Mouse (Mus musculus) gastrocnemius, postnatal 14 days (tissue): Measurements from ENCODE around the gene Sh3bgrl2. TPM values are rescaled to one million over a fixed set of nuclear protein-coding genes. Genes with fewer than 3 reads are reported as not detected.

ENCODE experiments used
- DNase-seq: peaks from one replicate; pipeline ENCODE4 v3.0.0; 2021; ENCODE audit warnings: mixed read lengths
- intact Hi-C: fragments of 180-260 bp; cut with DNase I; formaldehyde crosslinking; loops from one replicate; pipeline ENCODE4 v1.15.1; 2025; ENCODE audit warnings: low total_unique reads
- total RNA-seq, 2 experiments: library from RNA; stranded (reverse); gene quantifications; 2 replicates each; pipeline ENCODE4 v1.2.3; 2021

Gene Sh3bgrl2
- total RNA-seq, 2 experiments from 2014 or later, result 1.4 TPM

DNA sequence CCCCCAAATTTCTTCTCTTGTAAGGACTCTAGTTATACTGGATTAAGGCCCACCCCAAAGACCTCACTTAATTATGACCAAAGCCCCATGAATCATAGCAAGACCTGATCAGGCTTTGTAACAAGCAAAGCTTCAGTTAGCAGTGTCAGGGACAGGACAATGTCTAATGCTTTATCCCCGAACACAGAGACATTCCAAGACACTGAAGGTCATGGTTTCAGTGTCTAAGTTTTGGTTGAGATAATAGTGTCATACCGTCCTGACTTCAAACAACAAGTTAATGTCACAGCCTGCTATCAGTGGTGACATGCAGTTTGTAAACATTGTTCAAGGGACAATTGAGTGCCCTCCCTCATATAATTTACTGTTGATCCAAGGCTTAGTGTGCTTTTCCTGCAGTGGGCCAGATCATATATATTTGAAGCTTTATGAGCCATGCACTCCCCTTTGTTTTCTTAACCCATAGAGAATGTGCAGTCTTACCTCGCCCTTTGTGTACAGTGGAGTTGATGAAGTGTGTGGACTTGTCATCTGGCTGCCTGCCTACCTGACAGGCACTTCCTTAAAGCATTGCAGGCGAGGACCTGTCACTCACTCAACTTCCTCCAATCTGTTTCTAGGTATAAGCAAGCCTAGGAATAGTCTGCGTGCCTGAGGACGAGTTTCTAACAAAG lies 67.9 kb downstream of the Sh3bgrl2 start:
- intact Hi-C loops, result no loop called here
- DNase-seq, result no peak

DNA sequence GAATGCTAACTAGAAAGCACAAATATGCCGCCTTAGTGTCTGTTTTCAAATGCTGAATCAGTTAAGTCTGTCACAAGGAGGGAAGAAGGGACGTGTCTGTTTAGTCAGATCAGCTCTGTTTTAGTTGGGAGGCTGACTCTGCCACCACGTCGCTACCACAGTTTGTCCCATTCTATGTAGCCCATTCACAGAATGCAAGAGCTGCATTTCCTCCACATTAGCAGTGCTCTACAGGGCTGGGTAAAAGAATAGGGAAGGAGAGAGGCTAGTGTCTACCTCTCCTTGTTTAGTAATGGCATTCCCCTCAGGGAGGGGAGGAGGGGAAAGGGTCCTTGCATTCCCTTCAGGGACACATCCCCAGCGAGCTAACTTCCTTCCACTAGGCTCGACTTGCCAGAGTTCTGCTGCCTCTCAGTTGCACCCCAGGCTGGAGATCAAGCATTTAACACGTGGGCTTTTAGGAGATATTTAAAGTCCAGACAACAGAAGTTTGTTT lies 68.5 kb downstream of the Sh3bgrl2 start:
- no peak for DNase-seq
- intact Hi-C loops, result no loop called here

DNA sequence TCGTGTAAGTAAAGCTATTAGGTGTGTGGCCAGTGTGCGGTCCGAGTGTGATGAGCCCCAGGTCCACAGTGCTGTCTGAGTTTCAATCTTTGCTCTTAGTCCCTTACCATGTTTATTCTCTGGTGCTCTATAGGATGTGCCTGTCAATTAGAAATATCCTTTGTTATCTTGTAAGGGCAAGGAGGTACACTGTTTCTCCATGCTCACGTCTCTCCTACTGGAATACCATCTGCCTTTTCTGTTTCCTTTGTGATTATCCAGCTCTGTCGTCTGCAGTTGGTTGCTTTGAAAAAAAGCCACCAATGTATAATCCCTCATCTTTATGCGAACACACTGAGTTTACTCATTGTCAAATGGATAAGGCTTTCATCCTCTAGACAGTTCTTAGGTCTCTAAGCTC lies 75.3 kb downstream of the Sh3bgrl2 start:
- DNase-seq, result no peak
- intact Hi-C loops, result no loop called here

DNA sequence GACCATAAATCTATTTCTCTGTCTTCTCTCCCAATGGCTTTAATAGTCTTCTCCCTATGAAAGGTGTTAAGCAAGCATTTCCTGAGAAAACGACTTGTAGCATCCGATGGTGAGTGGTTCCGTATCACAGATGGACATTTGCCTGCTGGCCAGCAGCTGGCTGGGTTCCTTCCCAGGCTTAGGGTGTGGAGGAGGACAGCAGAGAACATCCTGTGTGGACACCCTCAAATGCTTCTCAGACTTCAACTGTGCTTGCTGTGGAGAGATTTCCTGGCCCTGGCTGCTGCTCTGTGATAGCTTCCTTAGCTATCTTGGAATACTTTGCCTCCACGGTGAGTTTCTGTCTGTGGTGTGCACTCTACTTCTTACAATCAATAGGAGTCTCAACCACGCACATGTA lies 76.1 kb downstream of the Sh3bgrl2 start:
- intact Hi-C loops, result no loop called here
- no peak for DNase-seq

DNA sequence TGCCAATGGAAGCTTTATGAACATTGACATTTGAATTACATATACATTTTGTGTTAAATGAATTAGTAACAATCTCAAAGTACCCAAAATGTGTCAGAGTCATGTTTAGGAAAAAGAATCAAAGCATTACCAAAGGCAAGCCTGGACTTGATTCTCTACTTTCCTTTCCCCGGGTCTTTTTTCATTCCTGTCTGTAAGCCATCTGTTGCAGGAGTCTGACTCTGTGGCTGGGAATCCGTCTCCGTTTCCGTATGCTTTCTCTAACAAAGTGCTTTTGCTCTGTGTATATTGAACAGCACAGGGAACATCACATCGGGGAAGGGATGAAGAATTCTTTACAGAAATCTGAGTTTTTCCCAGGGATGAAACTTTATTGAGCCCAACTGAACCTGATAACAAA lies 77.0 kb downstream of the Sh3bgrl2 start:
- no peak for DNase-seq
- intact Hi-C loops, result no loop called here

DNA sequence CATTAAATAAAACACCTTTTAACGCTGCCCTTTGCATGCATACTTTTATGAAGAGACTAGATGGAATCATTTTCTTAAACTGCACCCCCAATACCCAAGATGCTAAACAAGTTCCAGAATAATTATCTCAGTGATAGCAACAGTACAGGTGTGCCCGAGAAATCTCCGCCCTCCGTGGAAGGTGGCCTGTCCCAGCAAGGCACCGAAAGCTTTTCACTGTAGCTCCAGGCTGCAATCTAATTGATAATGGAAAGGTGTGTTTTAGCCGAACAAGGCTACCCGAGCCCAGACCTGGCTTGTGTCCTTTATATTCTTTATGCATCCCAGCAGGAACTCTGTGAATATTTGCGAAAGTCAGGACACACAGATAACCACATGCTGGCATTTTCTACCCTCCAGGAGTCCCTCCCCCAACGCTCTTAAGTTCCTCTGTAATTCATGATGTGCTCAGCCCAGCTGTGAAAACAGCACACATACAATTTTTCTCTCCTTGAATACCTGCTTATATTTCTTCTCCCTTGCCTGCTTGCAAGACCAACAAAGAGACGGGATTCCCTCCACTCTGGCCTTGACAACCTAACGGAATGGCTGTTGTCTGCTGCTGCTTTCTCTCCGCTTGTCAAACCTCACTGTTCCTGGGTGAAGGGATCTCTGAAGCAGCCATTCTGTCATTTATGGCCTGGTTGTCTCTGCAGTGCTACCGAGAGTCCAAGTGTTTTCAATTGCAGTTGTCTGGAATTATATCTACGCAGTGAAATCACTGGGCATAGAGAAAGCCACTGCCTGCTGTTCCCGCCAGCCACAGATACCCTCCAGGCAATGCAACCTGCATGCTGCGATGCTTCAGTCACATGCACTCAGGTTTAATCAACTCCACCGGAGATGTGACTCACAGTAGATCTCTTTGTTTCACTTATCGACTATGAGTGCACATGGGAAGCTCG lies 80.8 kb downstream of the Sh3bgrl2 start:
- intact Hi-C loops, result no loop called here
- DNase-seq, result no peak

DNA sequence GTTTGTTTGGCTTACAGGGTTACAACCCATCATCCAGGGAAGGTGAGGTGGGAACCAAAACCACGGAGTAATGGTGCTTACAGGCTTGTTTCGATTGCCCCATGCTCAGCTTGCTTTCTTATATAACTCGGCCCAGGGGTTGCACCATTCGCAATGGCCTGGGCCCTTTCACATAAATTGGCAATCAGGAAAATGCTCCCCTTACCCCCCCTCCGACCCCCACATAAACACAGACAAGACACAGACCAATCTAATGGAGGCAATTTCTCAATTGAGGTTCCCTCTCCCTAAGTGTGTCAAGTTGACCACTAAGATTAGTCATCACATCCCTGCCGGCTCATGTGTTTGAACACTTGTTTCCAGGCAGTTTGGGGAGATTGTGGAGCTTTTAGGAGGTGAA lies 82.2 kb downstream of the Sh3bgrl2 start:
- DNase-seq, result no peak
- intact Hi-C loops, result no loop called here

DNA sequence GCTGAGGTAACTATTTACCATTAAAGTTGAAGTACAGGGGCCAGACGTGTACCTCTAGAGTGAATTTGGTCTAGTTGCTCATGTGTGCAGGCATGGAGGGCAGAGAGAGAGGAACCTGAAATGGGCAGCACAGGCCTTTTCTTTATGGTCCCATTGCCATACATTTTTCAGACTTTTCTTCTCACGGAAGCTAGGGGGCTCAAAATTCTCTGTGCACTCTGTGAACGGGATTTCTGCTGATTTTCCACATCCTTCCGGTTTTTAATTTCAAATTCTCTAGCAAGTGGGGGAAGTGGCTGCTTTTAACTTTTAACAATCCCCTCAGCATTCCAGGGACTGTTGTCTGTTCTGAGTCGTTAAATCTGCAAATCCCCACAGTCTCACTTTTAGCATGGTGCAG lies 83.8 kb downstream of the Sh3bgrl2 start:
- intact Hi-C loops, result no loop called here
- DNase-seq, result no peak

DNA sequence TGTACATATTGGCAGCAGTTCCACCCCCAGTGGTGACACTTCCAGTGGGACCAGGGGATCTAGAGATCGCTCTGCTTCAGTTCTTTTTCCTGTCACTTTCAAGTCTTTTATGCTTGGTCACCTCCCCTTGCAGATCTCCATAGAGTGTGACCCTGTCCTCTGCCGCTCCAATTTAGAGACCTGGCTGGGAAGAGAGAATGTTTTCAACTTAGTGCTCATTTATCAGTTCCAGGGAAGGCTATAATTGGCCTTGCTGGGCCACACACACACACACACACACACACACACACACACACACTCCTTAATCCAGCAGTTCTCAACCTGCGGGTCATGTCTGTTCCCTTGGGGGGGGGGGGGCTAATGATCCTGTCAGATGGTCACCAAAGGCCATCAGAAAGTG lies 86.6 kb downstream of the Sh3bgrl2 start:
- no peak for DNase-seq
- intact Hi-C loops, result no loop called here

DNA sequence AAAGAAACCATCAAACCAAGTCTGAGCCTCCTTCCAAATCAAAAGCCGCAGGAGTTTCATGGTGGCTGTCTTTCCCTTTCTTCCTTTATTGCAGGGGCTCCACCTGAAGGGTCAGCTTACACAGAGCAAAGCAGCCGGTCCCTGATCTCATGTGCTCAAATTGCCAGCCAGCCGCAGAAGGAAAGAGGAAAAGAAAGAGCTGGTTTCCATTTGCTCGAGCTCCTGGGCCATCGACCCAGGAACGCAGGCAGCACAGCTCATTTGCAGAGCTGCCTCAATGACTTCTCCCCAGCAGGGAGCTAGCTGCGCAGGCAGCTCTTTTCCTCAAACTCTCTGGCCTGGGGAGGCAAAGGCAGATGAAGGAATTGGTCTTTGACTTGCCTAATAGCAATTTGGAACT lies 87.9 kb downstream of the Sh3bgrl2 start:
- intact Hi-C loops, result no loop called here
- DNase-seq, result no peak

DNA sequence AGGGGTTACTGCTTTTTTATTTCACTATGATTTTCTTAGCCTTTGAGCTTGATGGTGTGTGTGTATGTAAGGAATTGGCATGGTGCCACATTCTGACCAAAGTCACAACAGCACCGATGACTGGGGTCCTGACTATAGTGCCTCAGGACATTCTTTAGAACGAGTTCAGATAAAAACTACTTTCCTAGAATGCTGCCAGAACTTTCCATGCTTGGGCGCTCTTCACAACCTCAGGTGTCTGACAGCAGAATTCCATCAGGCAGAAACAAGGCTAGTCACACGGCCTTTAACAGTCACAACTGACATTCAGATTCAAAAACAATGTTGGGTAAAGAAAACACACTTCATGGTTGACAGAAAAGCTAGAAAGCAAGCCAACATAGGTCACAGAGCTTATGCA lies 95.0 kb downstream of the Sh3bgrl2 start:
- intact Hi-C loops, result no loop called here
- no peak for DNase-seq

DNA sequence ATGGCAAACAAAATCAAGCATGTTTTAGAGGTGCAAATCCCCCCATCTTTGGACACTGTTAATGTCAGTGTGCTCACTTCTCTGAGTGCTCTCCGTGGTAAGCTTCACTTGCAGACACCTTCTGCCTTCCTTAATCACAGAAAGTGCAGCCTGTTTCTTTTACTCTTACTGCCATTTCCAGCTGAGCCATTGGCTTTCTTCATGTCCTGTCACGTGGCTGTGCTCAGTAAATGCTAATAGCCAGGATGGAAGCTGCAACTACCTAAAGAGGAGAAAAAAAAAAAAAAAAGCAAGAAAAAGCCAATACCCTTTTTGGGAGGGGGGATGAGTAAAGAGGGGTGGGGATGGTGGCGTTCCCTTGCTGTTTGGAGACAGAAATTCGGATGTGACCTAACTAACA lies 95.7 kb downstream of the Sh3bgrl2 start:
- DNase-seq, result no peak
- intact Hi-C loops, result no loop called here

DNA sequence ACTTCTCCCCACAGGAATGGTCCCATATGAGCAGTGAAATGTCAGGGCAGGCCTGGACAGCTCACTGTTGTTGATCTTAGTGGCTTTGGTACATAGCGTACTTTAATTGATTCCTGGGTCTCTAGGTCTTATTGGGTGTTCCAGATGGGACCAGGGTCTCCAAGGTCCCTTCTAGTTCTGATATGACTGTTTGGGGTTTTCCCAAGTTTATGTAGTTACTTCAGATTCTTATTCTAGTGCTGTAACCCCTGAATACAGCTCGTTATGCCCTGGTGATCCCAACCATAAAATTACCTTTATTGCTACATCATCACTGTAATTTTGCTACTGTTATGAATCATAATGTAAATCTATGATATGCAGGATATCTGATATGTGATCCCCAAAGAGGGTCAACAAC lies 98.1 kb downstream of the Sh3bgrl2 start:
- no peak for DNase-seq
- intact Hi-C loops, result no loop called here

DNA sequence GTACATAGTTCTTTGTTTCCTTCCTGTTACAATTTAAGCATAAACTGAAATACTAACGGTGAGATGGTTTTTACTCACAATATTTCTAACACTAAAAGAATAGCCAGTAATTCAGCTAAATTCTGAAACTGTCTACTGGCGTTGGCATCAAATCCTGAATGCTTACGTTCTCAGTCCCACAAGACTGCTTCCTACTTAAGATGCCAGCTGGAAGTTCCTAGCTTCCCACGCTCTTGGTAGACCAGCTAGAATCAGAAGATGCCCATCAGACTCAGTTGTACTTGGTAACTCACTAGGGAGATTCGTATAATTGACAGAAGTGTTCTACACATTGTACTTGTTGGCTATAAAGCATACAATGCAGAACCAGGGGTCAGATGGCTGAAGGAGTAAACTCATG lies 98.6 kb downstream of the Sh3bgrl2 start:
- no peak for DNase-seq
- intact Hi-C loops, result no loop called here

DNA sequence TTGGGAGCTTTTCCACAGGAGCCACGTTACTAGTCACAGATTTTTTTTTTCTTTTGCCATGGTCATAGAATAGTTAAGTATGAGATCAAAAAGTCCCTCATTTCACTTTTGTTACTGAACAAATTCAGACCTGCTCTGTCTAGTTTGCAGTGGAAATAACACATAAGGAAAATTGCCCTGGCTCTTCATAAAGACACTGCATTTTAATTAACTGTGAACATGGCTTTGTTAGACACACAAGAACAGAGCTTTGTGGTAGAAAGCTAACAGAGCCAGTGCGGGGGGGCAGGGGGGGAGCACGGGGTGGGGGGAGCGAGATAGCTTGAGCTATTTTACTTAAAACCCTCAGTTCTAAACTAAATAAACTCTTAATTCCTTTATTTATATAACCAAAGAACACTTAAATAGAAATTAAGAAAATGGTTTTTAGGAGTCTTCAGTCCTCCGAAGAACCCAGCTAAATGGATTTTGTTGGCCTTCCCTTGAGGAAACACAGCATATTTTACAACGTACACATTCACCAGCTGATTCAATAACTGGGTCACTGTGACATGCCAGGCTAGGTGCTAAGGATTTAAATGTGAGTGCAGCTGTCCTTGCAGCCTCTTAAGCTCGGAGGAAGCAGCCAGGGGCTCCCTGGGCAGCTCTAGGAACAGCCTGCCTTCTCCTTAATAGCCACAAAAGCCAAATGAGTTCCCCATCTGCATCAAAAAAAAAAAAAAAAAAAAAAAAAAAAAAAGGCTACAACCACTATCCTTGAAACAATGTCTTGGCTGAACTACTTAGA lies 100.0 kb downstream of the Sh3bgrl2 start:
- DNase-seq, result no peak
- intact Hi-C loops, result no loop called here

DNA sequence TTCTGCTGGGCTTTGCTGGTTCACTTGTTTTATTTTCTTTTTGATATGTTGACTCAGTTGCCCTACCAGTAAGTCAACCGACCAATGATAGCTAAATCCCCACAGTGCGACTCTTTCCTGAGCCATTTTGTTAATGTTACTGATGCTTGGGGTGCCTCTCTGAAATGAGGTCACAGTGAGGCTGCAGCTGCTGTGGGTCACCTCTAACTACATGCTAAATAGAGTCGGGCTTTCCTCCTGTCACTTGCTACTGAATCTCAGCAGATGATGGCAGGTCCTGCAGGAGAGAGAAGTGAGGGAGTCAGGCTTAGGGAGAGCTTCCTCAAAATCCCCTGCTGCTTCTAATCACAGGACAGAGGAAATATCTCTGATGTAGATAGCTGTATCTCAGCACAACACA lies 100.6 kb downstream of the Sh3bgrl2 start:
- no peak for DNase-seq
- intact Hi-C loops, result no loop called here

DNA sequence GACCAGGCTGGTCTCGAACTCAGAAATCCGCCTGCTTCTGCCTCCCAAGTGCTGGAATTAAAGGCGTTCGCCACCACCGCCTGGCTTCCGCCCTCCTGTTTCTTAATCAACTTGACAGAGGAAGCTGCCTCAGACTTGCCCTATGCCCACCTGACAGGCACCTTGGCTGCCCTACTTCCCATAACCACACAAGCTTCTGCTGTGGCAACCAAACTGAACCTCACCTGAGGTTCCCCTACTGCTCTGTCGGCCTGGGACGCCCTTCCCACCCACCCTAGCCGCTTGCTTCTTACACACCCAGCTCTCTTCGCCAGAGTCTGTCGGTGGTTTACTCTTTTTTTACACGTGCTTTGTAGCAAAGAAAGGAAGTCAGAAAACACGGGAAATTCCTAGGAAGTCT lies 103.9 kb downstream of the Sh3bgrl2 start:
- DNase-seq, result no peak
- intact Hi-C loops, result no loop called here

DNA sequence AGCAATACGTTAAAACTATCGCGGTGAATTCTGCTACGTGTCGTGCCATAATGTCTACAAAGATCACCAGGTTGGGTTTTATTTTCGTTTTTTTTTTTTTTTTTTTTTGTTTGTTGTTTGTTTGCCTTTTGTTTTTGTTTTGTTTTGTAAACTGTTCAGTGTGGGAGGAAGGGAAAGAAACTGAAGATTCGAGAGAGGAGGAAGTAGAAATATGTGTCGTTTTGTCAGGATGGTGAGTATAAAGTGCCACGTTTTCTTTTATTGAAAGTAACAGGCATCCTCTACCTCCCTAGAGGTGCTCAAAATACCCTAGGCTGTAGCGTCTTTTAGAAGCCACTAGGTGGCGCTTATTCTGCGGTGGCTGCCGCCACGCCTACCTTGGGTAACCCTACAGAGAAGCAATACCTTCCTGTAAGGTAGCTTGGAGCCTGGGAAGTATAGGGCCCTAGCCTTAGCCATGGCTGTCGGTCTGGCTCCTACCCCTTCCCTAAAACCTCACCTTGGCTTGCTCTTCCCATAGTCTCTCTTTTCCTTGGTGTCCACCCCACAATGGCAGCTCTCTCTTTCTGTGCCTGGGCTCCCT lies 104.6 kb downstream of the Sh3bgrl2 start:
- intact Hi-C loops, result no loop called here
- no peak for DNase-seq

DNA sequence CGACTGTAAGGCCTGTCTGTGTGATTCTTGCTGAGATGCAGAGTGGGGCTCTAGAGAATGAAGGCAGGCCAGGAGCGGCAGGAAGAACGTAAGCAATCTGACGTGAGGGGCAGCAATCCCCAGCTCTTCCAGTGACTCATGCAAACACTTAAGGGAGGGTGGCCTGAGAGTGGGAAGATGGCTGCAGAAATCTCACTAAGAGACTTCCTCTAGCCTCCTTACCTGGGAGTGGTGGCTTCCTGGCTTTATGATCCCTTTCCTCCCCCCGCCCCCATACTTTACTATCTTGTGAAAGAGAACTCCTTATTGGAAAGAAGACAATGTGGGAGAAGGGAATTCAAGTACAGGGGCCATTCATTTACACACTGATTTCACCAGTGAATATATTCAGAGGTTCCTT lies 106.5 kb downstream of the Sh3bgrl2 start:
- DNase-seq, result no peak
- intact Hi-C loops, result no loop called here
